Mouse (Mus musculus) heart, adult 2 months (tissue): ENCODE data around the gene Htra2. TPM values are rescaled to one million over a fixed set of nuclear protein-coding genes. Genes with fewer than 3 reads are reported as not detected.

Experiments
- DNase-seq, 2 experiments: peaks; one replicate each; pipeline ENCODE4 v3.0.0; 2021
- H3K27ac ChIP-seq: fragments of 200-600 bp; 2 replicates; pipeline ENCODE4 v1.8.1; 2022
- H3K27me3 ChIP-seq: fragments of 200-500 bp; 2 replicates; pipeline ENCODE4 v1.6.1; 2012; ENCODE audit warnings: mild to moderate bottlenecking, low read length, inconsistent platforms, mixed read lengths; ENCODE audit not compliant: control insufficient read depth, insufficient read depth
- H3K36me3 ChIP-seq: fragments of 200-500 bp; 2 replicates; pipeline ENCODE4 v1.6.1; 2012; ENCODE audit warnings: low read length, inconsistent platforms; ENCODE audit not compliant: control insufficient read depth, insufficient read depth
- H3K4me1 ChIP-seq: fragments of 200-500 bp; 2 replicates; pipeline ENCODE4 v1.6.1; 2011; ENCODE audit warnings: low read length; ENCODE audit not compliant: control insufficient read depth, insufficient read depth
- H3K4me3 ChIP-seq: fragments of 200-600 bp; 2 replicates; pipeline ENCODE4 v1.8.1; 2022
- H3K79me2 ChIP-seq: fragments of 200-500 bp; replicated peaks from 2 replicates; pipeline ENCODE4 v1.6.1; 2012; ENCODE audit warnings: mild to moderate bottlenecking, inconsistent platforms, low read length, moderate library complexity, mixed read lengths; ENCODE audit not compliant: control insufficient read depth, insufficient read depth
- H3K9ac ChIP-seq: fragments of 200-500 bp; 2 replicates; pipeline ENCODE4 v1.6.1; 2012; ENCODE audit warnings: low read depth, mild to moderate bottlenecking, control low read depth, inconsistent platforms, low read length, mixed read lengths
- CTCF ChIP-seq: fragments of 200-600 bp; IDR thresholded peaks from 2 replicates; pipeline ENCODE4 v1.8.1; 2022; ENCODE audit warnings: antibody characterized with exemption, mild to moderate bottlenecking, moderate library complexity
- EP300 ChIP-seq: fragments of 200-500 bp; IDR thresholded peaks from 2 replicates; pipeline ENCODE4 v1.6.1; 2011; ENCODE audit warnings: low read depth, low read length, control low read depth; ENCODE audit not compliant: insufficient read depth
- POLR2A ChIP-seq: fragments of 200-500 bp; IDR thresholded peaks from 2 replicates; pipeline ENCODE4 v1.6.1; 2011; ENCODE audit warnings: mild to moderate bottlenecking, low read depth, low read length, control low read depth; ENCODE audit not compliant: insufficient read depth
- WGBS: fragments of 180-500 bp; shearing (Covaris S2); methylation state at CpG from one replicate; pipeline ENCODE4 v1.1.7; 2018; 5-methylcytosine and 5-hydroxymethylcytosine counted together
- intact Hi-C: fragments of 180-260 bp; cut with DNase I; formaldehyde crosslinking; loops from one replicate; pipeline ENCODE4 v1.15.1; 2025
- polyA plus RNA-seq: library from polyadenylated mRNA; depleted of rRNA; stranded (reverse); fragments of >200 nt; gene quantifications from 2 replicates; pipeline ENCODE4 v1.2.3, GENCODE M21; 2012
- total RNA-seq, 2 experiments: library from RNA; stranded (reverse); gene quantifications; 2 replicates each; pipeline ENCODE4 v1.2.3; 2021

Htra2 gene
- total and polyA plus RNA-seq, 3 experiments, result 26.9 to 35.4 (median 30.4) TPM

GRCm38 (mm10) chr6:83069488-83070246 is 14.6 kb upstream of the Htra2 start:
- Histone ChIP-seq H3K4me1 (no peaks in the 10 kb centered on the region), H3K79me2 (no peaks in the 10 kb centered on the region), H3K4me3 (no peak overlapping the region), H3K9ac (no peak overlapping the region), H3K27ac (no peak overlapping the region), H3K36me3 (no peaks in the 10 kb centered on the region), H3K27me3 (peaks cover 42% of the 10 kb centered on the region)
- no peak for TF ChIP-seq EP300
- TF ChIP-seq CTCF, result no peak
- 2% methylated on average over 69 of the region's 69 CpGs for WGBS
- intact Hi-C loops, result no loop called here
- peak in 1 of 2 experiments; percentile 44 for DNase-seq

GRCm38 (mm10) chr6:83068706-83069487 is 13.8 kb upstream of the Htra2 start:
- H3K36me3 ChIP-seq, result no peaks in the 10 kb centered on the region
- no peaks in the 10 kb centered on the region for H3K79me2 ChIP-seq
- H3K9ac ChIP-seq, result peak overlapping the region; percentile 36; the same call in 1 of the 2 replicates
- no peak for DNase-seq
- TF ChIP-seq CTCF (no peak), EP300 (no peak), POLR2A (no peak)
- H3K4me1 ChIP-seq, result no peaks in the 10 kb centered on the region
- H3K4me3 ChIP-seq, result peak overlapping the region; percentile 14; the same call in 1 of the 2 replicates
- H3K27me3 ChIP-seq, result peaks cover 45% of the 10 kb centered on the region
- WGBS, result 3% methylated on average over 80 of the region's 81 CpGs
- H3K27ac ChIP-seq, result no peak overlapping the region
- intact Hi-C loops, result no loop called here

GRCm38 (mm10) chr6:83068221-83068620 is 13.1 kb upstream of the Htra2 start:
- DNase-seq, result no peak
- peaks cover 45% of the 10 kb centered on the region for H3K27me3 ChIP-seq
- H3K36me3 ChIP-seq, result no peaks in the 10 kb centered on the region
- H3K79me2 ChIP-seq, result no peaks in the 10 kb centered on the region
- intact Hi-C loops, result no loop called here
- H3K27ac ChIP-seq, result no peak overlapping the region
- TF ChIP-seq POLR2A, result no peak
- TF ChIP-seq EP300, result no peak
- no peak for TF ChIP-seq CTCF
- no peak overlapping the region for H3K9ac ChIP-seq
- no peaks in the 10 kb centered on the region for H3K4me1 ChIP-seq
- 27% methylated on average over 8 of the region's 8 CpGs for WGBS
- H3K4me3 ChIP-seq, result no peak overlapping the region

GRCm38 (mm10) chr6:83066441-83066840 is 11.4 kb upstream of the Htra2 start:
- H3K27ac ChIP-seq, result no peak overlapping the region
- no peaks in the 10 kb centered on the region for H3K4me1 ChIP-seq
- intact Hi-C loops, result no loop called here
- H3K79me2 ChIP-seq, result no peaks in the 10 kb centered on the region
- no peak overlapping the region for H3K4me3 ChIP-seq
- no peak overlapping the region for H3K9ac ChIP-seq
- TF ChIP-seq POLR2A (no peak), CTCF (no peak), EP300 (no peak)
- DNase-seq, result no peak
- peaks cover 38% of the 10 kb centered on the region for H3K27me3 ChIP-seq
- H3K36me3 ChIP-seq, result no peaks in the 10 kb centered on the region
- 32% methylated on average over 6 of the region's 6 CpGs for WGBS

- no peak overlapping the region for H3K4me3 ChIP-seq
- TF ChIP-seq POLR2A, result no peak
- TF ChIP-seq EP300, result no peak
- no peak for TF ChIP-seq CTCF
Measured at GRCm38 (mm10) chr6:83065995-83066394, 10.9 kb upstream of the Htra2 start.

GRCm38 (mm10) chr6:83058725-83059124 is 3.7 kb upstream of the Htra2 start:
- Histone ChIP-seq H3K4me1 (peaks cover 4% of the 10 kb centered on the region), H3K4me3 (no peak overlapping the region), H3K79me2 (no peaks in the 10 kb centered on the region; the same call in 1 of the 2 replicates), H3K36me3 (no peaks in the 10 kb centered on the region), H3K27ac (no peak overlapping the region), H3K9ac (no peak overlapping the region), H3K27me3 (no peaks in the 10 kb centered on the region; the same call in 1 of the 2 replicates)
- TF ChIP-seq CTCF (no peak), EP300 (no peak), POLR2A (0 out of 2 replicates have a peak, but pooled peaks have one; percentile 5)
- intact Hi-C loops, result no loop called here
- no peak for DNase-seq
- 81% methylated on average over 2 of the region's 2 CpGs for WGBS

More at GRCm38 (mm10) chr6:83065995-83066394, 10.9 kb upstream of the Htra2 start:
- H3K27ac ChIP-seq, result no peak overlapping the region
- no peaks in the 10 kb centered on the region for H3K4me1 ChIP-seq
- WGBS, result 40% methylated on average over 8 of the region's 8 CpGs
- H3K36me3 ChIP-seq, result no peaks in the 10 kb centered on the region
- DNase-seq, result no peak
- intact Hi-C loops, result no loop called here
- peaks cover 33% of the 10 kb centered on the region for H3K27me3 ChIP-seq
- no peak overlapping the region for H3K9ac ChIP-seq
- H3K79me2 ChIP-seq, result no peaks in the 10 kb centered on the region
